Mouse (Mus musculus): ENCODE measurements at regions not wholly inside any gene's neighbourhood (a gene's known extent, or its start where the extent isn't known, plus 50 kb on each side); places are given as distances from the start of the nearest gene placed in this dataset.

DNA sequence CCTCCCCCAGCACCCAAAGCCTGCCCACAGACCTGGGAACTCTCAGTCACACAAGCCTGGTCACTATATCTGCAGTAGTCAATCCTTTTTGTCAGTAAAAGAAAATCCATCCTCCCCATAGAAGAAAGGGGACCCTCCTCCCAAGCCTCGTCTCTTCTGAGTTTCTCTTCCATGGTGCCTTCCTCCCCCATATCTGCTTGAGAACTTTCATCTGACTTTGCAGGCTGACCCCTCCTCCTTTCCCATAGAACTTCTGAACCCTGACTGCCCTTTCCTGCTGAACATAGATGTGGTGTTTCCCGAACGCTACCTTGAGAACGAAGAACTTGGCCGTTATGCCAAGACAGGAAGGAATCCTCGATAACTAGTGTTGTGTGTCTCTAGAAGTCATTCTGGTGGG, 462.5 kb downstream of the Ate1 start:
- no peak for TF ChIP-seq CTCF (IDR thresholded peaks at IDR 0.05; ENCODE audit: control insufficient read depth, insufficient read depth, insufficient read length)
- no peak for TF ChIP-seq USF1 (IDR thresholded peaks at IDR 0.05; ENCODE audit: low read depth)
- TF ChIP-seq MAX (IDR thresholded peaks at IDR 0.05) = no peak
- TF ChIP-seq MYOD1 (IDR thresholded peaks at IDR 0.05; ENCODE audit: control insufficient read depth, insufficient read length, low read depth) = no peak
- TF ChIP-seq MYOG (IDR thresholded peaks at IDR 0.05; ENCODE audit: control insufficient read depth, extremely low read depth, insufficient read length) = no peak
- no peak for TF ChIP-seq CEBPB (IDR thresholded peaks at IDR 0.05; ENCODE audit: low read depth)

Data from C2C12 (cell line).